Mouse (Mus musculus) neural tube, embryonic 15.5 days (tissue): Measurements from ENCODE around the gene Elmsan1. TPM values are rescaled to one million over a fixed set of nuclear protein-coding genes. Genes with fewer than 3 reads are reported as not detected.
A peak's percentile ranks its signal among the peaks of the same experiment; 100 is the strongest.
"Not testable (repeated sequence)": the region's sequence is repeated elsewhere in the genome, so short reads cannot be mapped to it uniquely, and the experiment has no call there.

Source experiments
- ATAC-seq: fragments of 200-750 bp; cut with Nextera tagmentation; 2 replicates; pipeline ENCODE4 v1.8.0; 2017; ENCODE audit warnings: mild to moderate bottlenecking, moderate TSS enrichment, moderate library complexity; ENCODE audit not compliant: low FRiP score
- H3K27ac ChIP-seq: fragments of 300-500 bp; sonication (generic); replicated peaks from 2 replicates; pipeline ENCODE4 v1.5.1; 2015; ENCODE audit warnings: mild to moderate bottlenecking, inconsistent platforms
- H3K27me3 ChIP-seq: fragments of 300-500 bp; sonication (generic); replicated peaks from 2 replicates; pipeline ENCODE4 v1.6.1; 2015; ENCODE audit warnings: inconsistent platforms
- H3K36me3 ChIP-seq: fragments of 300-500 bp; sonication (generic); 2 replicates; pipeline ENCODE4 v1.6.1; 2015; ENCODE audit warnings: inconsistent platforms
- H3K4me1 ChIP-seq: fragments of 300-500 bp; sonication (generic); 2 replicates; pipeline ENCODE4 v1.6.1; 2015; ENCODE audit warnings: inconsistent platforms
- H3K4me2 ChIP-seq: fragments of 300-500 bp; sonication (generic); 2 replicates; pipeline ENCODE4 v1.6.1; 2015; ENCODE audit warnings: inconsistent platforms, mild to moderate bottlenecking, moderate library complexity
- H3K4me3 ChIP-seq: fragments of 300-500 bp; sonication (generic); replicated peaks from 2 replicates; pipeline ENCODE4 v1.5.1; 2015; ENCODE audit warnings: mild to moderate bottlenecking, inconsistent platforms
- H3K9ac ChIP-seq: fragments of 300-500 bp; sonication (generic); replicated peaks from 2 replicates; pipeline ENCODE4 v1.6.1; 2015; ENCODE audit warnings: mild to moderate bottlenecking, inconsistent platforms
- H3K9me3 ChIP-seq: fragments of 300-500 bp; sonication (generic); replicated peaks from 2 replicates; pipeline ENCODE4 v1.6.1; 2016; ENCODE audit warnings: inconsistent platforms
- WGBS: fragments of 180-500 bp; shearing (Covaris S2); methylation state at CpG from one replicate; pipeline ENCODE4 v1.1.7; 2015; ENCODE audit warnings: mixed read lengths; 5-methylcytosine and 5-hydroxymethylcytosine counted together
- polyA plus RNA-seq: library from polyadenylated mRNA; unstranded; fragments of >200 nt; fragmentation: Nextera tagmentation; extraction: Ambion mirVana; gene quantifications from 2 replicates; pipeline ENCODE4 v1.2.1, GENCODE M21; 2015

Gene Elmsan1
- polyA plus RNA-seq, 1 experiment from 2014 or later = 4.0 TPM

- Histone ChIP-seq H3K9ac (peak within 1 kb of the TSS; percentile 59), H3K4me2 (peak within 1 kb of the TSS; percentile 81), H3K4me3 (peak within 1 kb of the TSS; percentile 56), H3K27ac (peak within 1 kb of the TSS; percentile 72)
- not testable (repeated sequence) for H3K27me3 ChIP-seq, H3K4me1 ChIP-seq, H3K9me3 ChIP-seq, H3K36me3 ChIP-seq
- under 1% methylated on average over 65 of the region's 80 CpGs for WGBS
- ATAC-seq = peak; percentile 73
Observed at GRCm38 (mm10) chr12:84100604-84101492, 117.8 kb downstream of the Elmsan1 start, which contains the start of gene Acot6. Acot6 (plus strand) TSS chr12:84100654.

DNA sequence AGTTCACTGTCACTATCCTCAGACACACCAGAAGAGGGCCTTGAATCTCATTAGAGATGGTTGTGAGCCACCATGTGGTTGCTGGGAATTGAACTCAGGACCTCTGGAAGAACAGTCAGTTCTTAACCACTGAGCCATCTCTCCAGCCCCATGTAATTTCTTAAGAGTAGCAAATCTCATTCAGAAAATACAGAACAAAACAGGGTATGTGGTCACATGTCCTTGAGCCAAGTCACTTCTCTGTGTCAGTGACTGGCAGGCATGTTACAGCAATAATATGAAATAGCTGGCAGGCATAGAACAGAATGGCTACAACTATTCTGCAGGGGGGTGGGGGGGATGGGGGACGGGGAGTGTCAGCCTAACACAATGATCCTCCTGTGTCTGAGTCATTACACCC is 118.6 kb downstream of the Elmsan1 start:
- Histone ChIP-seq H3K9ac (no peak overlapping the region), H3K27ac (no peak overlapping the region), H3K27me3 (no peaks in the 10 kb centered on the region), H3K4me3 (peak overlapping the region; percentile 56), H3K4me2 (peak overlapping the region; percentile 81), H3K4me1 (peaks cover 4% of the 10 kb centered on the region; the same call in 1 of the 2 replicates), H3K36me3 (no peaks in the 10 kb centered on the region), H3K9me3 (no peaks in the 10 kb centered on the region)
- 22% methylated on average over 1 of the region's 1 CpGs for WGBS
- no peak for ATAC-seq

DNA sequence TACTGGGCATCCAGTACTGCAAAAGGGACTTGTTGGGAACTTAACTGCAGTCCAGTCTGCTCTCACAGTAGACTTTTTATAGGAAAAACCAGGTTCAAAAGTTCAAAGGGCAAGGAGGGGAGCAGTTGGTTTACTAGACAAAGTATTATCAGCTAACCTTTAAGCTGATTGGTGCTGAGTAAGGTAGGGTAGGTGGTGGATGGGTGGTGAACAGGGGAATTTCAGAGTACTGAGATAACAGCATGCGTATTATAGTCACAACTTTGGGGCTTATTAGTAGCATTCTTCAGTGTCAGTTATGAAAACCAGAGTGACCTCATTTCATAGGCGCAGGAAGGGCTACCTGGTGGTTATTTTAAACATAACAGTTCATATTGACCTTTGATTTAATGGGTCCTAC is 119.1 kb downstream of the Elmsan1 start:
- Histone ChIP-seq H3K27me3 (no peaks in the 10 kb centered on the region), H3K36me3 (no peaks in the 10 kb centered on the region), H3K9ac (no peak overlapping the region), H3K4me2 (no peak overlapping the region), H3K27ac (no peak overlapping the region), H3K4me3 (no peak overlapping the region), H3K4me1 (peaks cover 4% of the 10 kb centered on the region; the same call in 1 of the 2 replicates), H3K9me3 (no peaks in the 10 kb centered on the region)
- 100% methylated on average over 2 of the region's 2 CpGs for WGBS
- no peak for ATAC-seq

Other genes with a start within 250 kb of the Elmsan1 start
- gene Heatr4, start 234.0 kb downstream of the Elmsan1 start, polyA plus RNA-seq = not detected in 2 replicates
- 13.3 and 16.6 TPM in 2 replicates for gene Acot2, start 231.0 kb downstream of the Elmsan1 start, polyA plus RNA-seq
- gene Acot1, start 209.4 kb downstream of the Elmsan1 start, polyA plus RNA-seq = 71.2 and 78.4 TPM in 2 replicates
- gene Acot4, start 180.5 kb downstream of the Elmsan1 start, polyA plus RNA-seq = 0.55 and 1.2 TPM in 2 replicates
- not detected in 2 replicates for gene Gm49366, start 179.9 kb downstream of the Elmsan1 start, polyA plus RNA-seq
- gene Acot3, start 166.7 kb downstream of the Elmsan1 start, polyA plus RNA-seq = 0.80 and 1.1 TPM in 2 replicates
- gene Acot5, start 149.6 kb downstream of the Elmsan1 start, polyA plus RNA-seq = 0.88 and 1.00 TPM in 2 replicates
- gene Acot6, start 118.2 kb downstream of the Elmsan1 start, polyA plus RNA-seq = 1.4 and 1.6 TPM in 2 replicates
- gene Dnal1, start 104.5 kb downstream of the Elmsan1 start, polyA plus RNA-seq = 6.7 and 7.0 TPM in 2 replicates
- 3.2 and 3.8 TPM in 2 replicates for gene Pnma1, start 70.4 kb downstream of the Elmsan1 start, polyA plus RNA-seq
- 15.8 and 18.2 TPM in 2 replicates for gene Ptgr2, start 66.4 kb upstream of the Elmsan1 start, polyA plus RNA-seq
- 60.6 and 61.2 TPM in 2 replicates for gene Zfp410, start 98.0 kb upstream of the Elmsan1 start, polyA plus RNA-seq
- gene Coq6, start 142.8 kb upstream of the Elmsan1 start, polyA plus RNA-seq = 43.5 and 44.1 TPM in 2 replicates
- gene Fam161b, start 143.0 kb upstream of the Elmsan1 start, polyA plus RNA-seq = 16.0 and 16.8 TPM in 2 replicates
- gene Entpd5, start 190.1 kb upstream of the Elmsan1 start, polyA plus RNA-seq = 11.6 and 17.0 TPM in 2 replicates
- gene Bbof1, start 190.2 kb upstream of the Elmsan1 start, polyA plus RNA-seq = 3.6 and 5.0 TPM in 2 replicates
- gene Rnf113a2, start 198.3 kb upstream of the Elmsan1 start, polyA plus RNA-seq = 21.5 and 21.9 TPM in 2 replicates
- gene Aldh6a1, start 232.1 kb upstream of the Elmsan1 start, polyA plus RNA-seq = 31.7 and 34.7 TPM in 2 replicates
- 28.9 and 29.7 TPM in 2 replicates for gene Lin52, start 232.5 kb upstream of the Elmsan1 start, polyA plus RNA-seq